Mouse (Mus musculus) limb, embryonic 14.5 days (tissue): ENCODE measurements around the gene Tnik. TPM values are rescaled to one million over a fixed set of nuclear protein-coding genes. Genes with fewer than 3 reads are reported as not detected.

Experiments
- ATAC-seq: fragments of 200-750 bp; cut with Nextera tagmentation; 2 replicates; pipeline ENCODE4 v1.8.0; 2017; ENCODE audit warnings: low read depth, moderate number of reproducible peaks, moderate TSS enrichment; ENCODE audit not compliant: low FRiP score
- DNase-seq: peaks from one replicate; pipeline ENCODE4 v3.0.0-alpha.2; 2015; ENCODE audit warnings: low spot score
- H3K27ac ChIP-seq: fragments of 300-500 bp; sonication (generic); replicated peaks from 2 replicates; pipeline ENCODE4 v1.5.1; 2014; ENCODE audit warnings: low read depth, mild to moderate bottlenecking, low read length, moderate library complexity, mixed read lengths
- H3K27me3 ChIP-seq: fragments of 300-500 bp; sonication (generic); 2 replicates; pipeline ENCODE4 v1.6.1; 2014; ENCODE audit warnings: low read length, mixed read lengths; ENCODE audit not compliant: control insufficient read depth, insufficient read depth
- H3K36me3 ChIP-seq: fragments of 300-500 bp; sonication (generic); 2 replicates; pipeline ENCODE4 v1.6.1; 2014; ENCODE audit warnings: mild to moderate bottlenecking, low read length, moderate library complexity, mixed read lengths; ENCODE audit not compliant: control insufficient read depth, insufficient read depth
- H3K4me1 ChIP-seq: fragments of 300-500 bp; sonication (generic); 2 replicates; pipeline ENCODE4 v1.6.1; 2014; ENCODE audit warnings: antibody characterized with exemption, low read length, mixed read lengths; ENCODE audit not compliant: control insufficient read depth, insufficient read depth
- H3K4me2 ChIP-seq: fragments of 300-500 bp; sonication (generic); replicated peaks from 2 replicates; pipeline ENCODE4 v1.6.1; 2014; ENCODE audit warnings: low read depth, mild to moderate bottlenecking, low read length, moderate library complexity; ENCODE audit not compliant: severe bottlenecking
- H3K4me3 ChIP-seq: fragments of 300-500 bp; sonication (generic); replicated peaks from 2 replicates; pipeline ENCODE4 v1.5.1; 2014; ENCODE audit warnings: low read length
- H3K9ac ChIP-seq: fragments of 300-500 bp; sonication (generic); 2 replicates; pipeline ENCODE4 v1.6.1; 2014; ENCODE audit warnings: mild to moderate bottlenecking, low read depth, low read length, moderate library complexity; ENCODE audit not compliant: severe bottlenecking
- H3K9me3 ChIP-seq: fragments of 300-500 bp; sonication (generic); 2 replicates; pipeline ENCODE4 v1.6.1; 2016; ENCODE audit warnings: low read length; ENCODE audit not compliant: control insufficient read depth
- POLR2A ChIP-seq: fragments of 200-500 bp; IDR thresholded peaks from 2 replicates; pipeline ENCODE4 v1.8.0; 2012; ENCODE audit warnings: inconsistent platforms, mild to moderate bottlenecking, moderate library complexity, borderline replicate concordance; ENCODE audit not compliant: insufficient read depth, insufficient read length; ENCODE audit errors: extremely low read depth
- WGBS: fragments of 180-500 bp; shearing (Covaris S2); extraction: QIAGEN DNeasy Blood & Tissue Kit; methylation state at CpG from one replicate; pipeline ENCODE4 v1.1.7; 2014; 5-methylcytosine and 5-hydroxymethylcytosine counted together
- polyA plus RNA-seq, 2 experiments: library from polyadenylated mRNA; depleted of rRNA in 1 of 2; stranded (reverse) in 1 of 2; unstranded in 1 of 2; fragments of >200 nt; fragmentation: Nextera tagmentation in 1 of 2; extraction: Ambion mirVana in 1 of 2; gene quantifications; 2 replicates each; pipeline versions ENCODE4 v1.2.1 to v1.2.3; 2012 to 2014

The Tnik gene
- polyA plus RNA-seq, 2 experiments = 5.4 to 9.6 TPM

DNA sequence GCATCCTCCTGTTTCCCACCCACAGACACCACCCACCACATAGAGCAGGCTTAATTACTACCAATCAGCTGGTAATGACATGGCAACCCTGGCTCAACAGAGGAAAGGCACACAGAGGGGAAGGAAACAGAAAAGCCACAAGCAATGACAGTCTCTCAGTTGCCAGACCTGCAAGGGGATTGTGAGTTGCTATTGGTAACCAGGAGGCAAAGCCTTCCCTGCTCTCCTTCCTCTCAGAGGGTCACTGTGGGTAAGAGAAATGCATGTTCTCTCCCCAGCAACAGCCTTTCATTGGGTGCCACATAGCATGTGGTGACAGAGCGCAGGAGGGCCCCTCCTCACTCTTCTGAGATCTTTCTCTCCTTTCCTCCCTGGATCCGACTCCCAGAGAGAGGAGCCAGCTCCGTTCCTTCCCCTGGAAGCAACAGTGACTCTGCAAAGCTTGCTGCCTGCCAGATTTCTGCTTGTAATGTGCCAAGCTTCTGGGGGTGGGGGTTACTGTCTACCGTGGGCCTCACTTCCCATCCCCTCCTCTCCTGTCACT is 295.4 kb downstream of the Tnik start:
- no peaks in the 10 kb centered on the region for H3K36me3 ChIP-seq
- no peak overlapping the region for H3K4me2 ChIP-seq
- H3K4me3 ChIP-seq = no peak overlapping the region
- no peaks in the 10 kb centered on the region for H3K9me3 ChIP-seq
- no peaks in the 10 kb centered on the region for H3K27me3 ChIP-seq
- TF ChIP-seq POLR2A = no peak
- H3K4me1 ChIP-seq = peaks cover 4% of the 10 kb centered on the region; the same call in 1 of the 2 replicates
- H3K27ac ChIP-seq = no peak overlapping the region
- H3K9ac ChIP-seq = no peak overlapping the region
- no peak for ATAC-seq
- WGBS = 48% methylated on average over 4 of the region's 4 CpGs
- DNase-seq = no peak

DNA sequence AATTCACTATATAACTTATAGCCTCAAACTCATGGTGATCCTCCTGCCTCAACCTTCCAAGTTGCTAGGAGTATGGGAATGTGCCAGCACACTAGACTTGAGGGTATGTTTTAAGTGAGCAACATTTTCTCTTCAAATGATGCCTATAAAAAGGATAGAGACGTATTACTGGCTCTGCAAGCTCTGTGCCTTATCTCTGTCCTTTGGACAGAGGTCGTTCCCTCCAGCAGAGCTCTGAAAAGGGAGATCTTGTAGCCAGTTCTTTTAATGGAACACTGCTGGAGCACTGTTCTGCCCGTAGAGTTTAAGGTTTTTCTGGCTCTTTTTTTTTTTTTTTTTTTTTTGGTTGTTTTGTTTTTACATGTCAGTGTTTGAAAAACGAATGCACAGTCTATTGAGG is 298.4 kb downstream of the Tnik start:
- no peak overlapping the region for H3K4me2 ChIP-seq
- H3K27ac ChIP-seq = no peak overlapping the region
- no peak for TF ChIP-seq POLR2A
- 30% methylated on average over 4 of the region's 4 CpGs for WGBS
- H3K4me3 ChIP-seq = no peak overlapping the region
- DNase-seq (no peak), ATAC-seq (no peak)
- no peaks in the 10 kb centered on the region for H3K36me3 ChIP-seq
- H3K4me1 ChIP-seq = peaks cover 4% of the 10 kb centered on the region; the same call in 1 of the 2 replicates
- no peaks in the 10 kb centered on the region for H3K27me3 ChIP-seq
- H3K9me3 ChIP-seq = no peaks in the 10 kb centered on the region
- H3K9ac ChIP-seq = no peak overlapping the region

GRCm38 (mm10) chr3:28562612-28563332 is 299.8 kb downstream of the Tnik start:
- no peak overlapping the region for H3K4me2 ChIP-seq
- DNase-seq (peak; percentile 53), ATAC-seq (0 out of 2 replicates have a peak, but pooled peaks have one; percentile 47)
- no peaks in the 10 kb centered on the region for H3K27me3 ChIP-seq
- H3K4me1 ChIP-seq = peaks cover 4% of the 10 kb centered on the region; the same call in 1 of the 2 replicates
- no peak overlapping the region for H3K4me3 ChIP-seq
- H3K27ac ChIP-seq = no peak overlapping the region
- no peak for TF ChIP-seq POLR2A
- no peaks in the 10 kb centered on the region for H3K36me3 ChIP-seq
- H3K9me3 ChIP-seq = no peaks in the 10 kb centered on the region
- WGBS = 69% methylated on average over 10 of the region's 10 CpGs
- no peak overlapping the region for H3K9ac ChIP-seq

DNA sequence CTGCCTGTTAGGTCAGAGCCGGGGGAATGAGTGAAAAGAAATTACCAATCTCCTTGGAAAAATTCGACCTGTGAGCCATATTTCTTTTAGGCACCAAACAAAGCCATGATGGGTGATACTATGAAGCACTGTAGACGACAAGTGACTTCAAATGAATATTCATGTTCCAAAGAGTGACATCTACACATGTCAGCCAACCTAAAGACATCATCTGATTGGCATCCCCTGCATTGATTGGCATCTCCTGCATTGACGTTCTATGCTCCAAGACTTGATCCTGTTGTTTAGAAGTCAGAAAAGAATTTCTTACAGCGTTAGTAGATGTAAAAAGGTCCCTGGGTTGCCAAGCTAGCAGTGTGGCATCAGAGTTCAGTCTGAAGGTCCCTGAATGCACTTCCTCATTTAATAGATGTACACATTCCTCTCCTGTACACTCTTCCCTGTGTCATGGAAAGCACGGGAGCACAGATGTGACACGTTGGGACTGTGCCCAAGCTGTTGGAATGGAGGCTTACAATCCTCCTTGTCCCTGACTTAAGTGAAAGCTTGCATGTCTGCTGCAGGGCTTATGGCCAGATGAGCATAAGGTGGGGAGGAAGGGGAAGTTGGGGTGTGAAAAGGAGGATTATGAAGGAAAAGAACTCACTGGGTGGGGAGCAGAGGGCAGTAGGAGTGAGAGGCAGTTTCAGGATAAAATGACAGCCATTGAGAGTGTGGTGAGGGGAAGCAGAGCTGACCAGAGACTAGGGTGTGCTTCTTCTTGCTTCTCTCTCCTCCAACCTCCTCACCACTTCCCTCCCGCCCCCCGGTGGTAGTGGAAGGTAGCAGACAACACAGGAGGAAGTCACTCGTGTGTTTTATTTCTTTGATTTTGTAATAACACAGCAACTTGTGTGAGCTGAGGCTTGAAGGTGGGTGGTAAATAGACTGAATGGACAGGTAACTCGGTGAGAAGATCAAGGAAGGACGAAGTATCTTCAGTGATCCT is 301.6 kb downstream of the Tnik start:
- no peak for TF ChIP-seq POLR2A
- H3K27ac ChIP-seq = no peak overlapping the region
- WGBS = 78% methylated on average over 12 of the region's 12 CpGs
- no peaks in the 10 kb centered on the region for H3K9me3 ChIP-seq
- no peak overlapping the region for H3K4me3 ChIP-seq
- H3K9ac ChIP-seq = no peak overlapping the region
- H3K36me3 ChIP-seq = no peaks in the 10 kb centered on the region
- no peak for ATAC-seq
- H3K4me1 ChIP-seq = no peaks in the 10 kb centered on the region
- H3K4me2 ChIP-seq = no peak overlapping the region
- no peaks in the 10 kb centered on the region for H3K27me3 ChIP-seq
- no peak for DNase-seq

DNA sequence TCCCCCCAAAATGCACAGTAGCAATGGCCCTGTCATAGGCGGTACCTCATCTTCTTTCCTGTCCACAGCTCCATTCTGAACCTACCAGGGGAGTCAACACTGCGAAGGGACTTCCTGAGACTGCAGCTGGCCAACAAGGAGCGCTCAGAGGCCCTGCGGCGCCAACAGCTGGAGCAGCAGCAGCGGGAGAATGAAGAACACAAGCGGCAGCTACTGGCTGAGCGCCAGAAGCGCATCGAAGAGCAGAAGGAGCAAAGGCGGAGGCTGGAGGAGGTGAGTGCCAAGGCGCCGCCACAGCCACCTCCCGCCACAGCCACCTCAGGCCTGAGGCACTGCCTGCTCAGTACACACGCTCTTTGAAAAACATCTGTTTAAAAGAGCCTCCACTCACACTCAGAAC is 314.3 kb downstream of the Tnik start:
- H3K9ac ChIP-seq = no peak overlapping the region
- H3K4me3 ChIP-seq = no peak overlapping the region
- DNase-seq (peak; percentile 63), ATAC-seq (peak; percentile 56; the same call in 1 of the 2 replicates)
- no peaks in the 10 kb centered on the region for H3K27me3 ChIP-seq
- H3K4me2 ChIP-seq = peak overlapping the region; percentile 28
- H3K9me3 ChIP-seq = no peaks in the 10 kb centered on the region
- no peaks in the 10 kb centered on the region for H3K4me1 ChIP-seq
- no peaks in the 10 kb centered on the region for H3K36me3 ChIP-seq
- no peak for TF ChIP-seq POLR2A
- H3K27ac ChIP-seq = no peak overlapping the region
- WGBS = 10% methylated on average over 14 of the region's 15 CpGs
